Mouse (Mus musculus): ENCODE results near the gene Dnph1. TPM values are rescaled to one million over a fixed set of nuclear protein-coding genes. Genes with fewer than 3 reads are reported as not detected.
A peak's percentile ranks its signal among the peaks of the same experiment; 100 is the strongest.
"Not testable (repeated sequence)": the region's sequence is repeated elsewhere in the genome, so short reads cannot be mapped to it uniquely, and the experiment has no call there.

Dnph1 gene
- polyA plus RNA-seq, 1 experiment from 2014 or later = 24.7 TPM

GRCm38 (mm10) chr17:46486995-46487394 lies 9.5 kb upstream of the Dnph1 start:
- Histone ChIP-seq H3K4me3 (ENCODE audit: low read depth, low read length) (peak overlapping the region; percentile 34), H3K4me2 (replicated peaks; ENCODE audit: low read depth) (peak overlapping the region; percentile 48), H3K36me3 (ENCODE audit: control insufficient read depth, insufficient read depth, low read length) (no peaks in the 10 kb centered on the region), H3K9ac (ENCODE audit: low read length) (peak overlapping the region; percentile 35; the same call in 1 of the 2 replicates), H3K27ac (replicated peaks) (no peak overlapping the region), H3K4me1 (replicated peaks; ENCODE audit: control insufficient read depth, insufficient read depth) (no peaks in the 10 kb centered on the region), H3K9me3 (ENCODE audit: control insufficient read depth, low read length) (no peaks in the 10 kb centered on the region), H3K27me3 (ENCODE audit: control insufficient read depth, insufficient read depth, low read length) (peaks cover 12% of the 10 kb centered on the region; the same call in 1 of the 2 replicates)
- WGBS = 7% methylated on average over 14 of the region's 22 CpGs
- TF ChIP-seq CTCF (IDR thresholded peaks at IDR 0.05; ENCODE audit: low read depth) (no peak), EP300 (optimal IDR thresholded peaks at IDR 0.05) (no peak)
- DNase-seq (ENCODE audit: low spot score) = no peak
- no peak for ATAC-seq (ENCODE audit: low FRiP score, low TSS enrichment)

- no peaks in the 10 kb centered on the region for H3K36me3 ChIP-seq (ENCODE audit: control insufficient read depth, insufficient read depth, low read length)
- no peaks in the 10 kb centered on the region for H3K4me1 ChIP-seq (replicated peaks; ENCODE audit: control insufficient read depth, insufficient read depth)
- WGBS = 1% methylated on average over 20 of the region's 49 CpGs
- peak within 1 kb of the TSS; percentile 34 for H3K4me3 ChIP-seq (ENCODE audit: low read depth, low read length)
- TF ChIP-seq CTCF (IDR thresholded peaks at IDR 0.05; ENCODE audit: low read depth) (no peak), EP300 (optimal IDR thresholded peaks at IDR 0.05) (no peak)
- ATAC-seq (ENCODE audit: low FRiP score, low TSS enrichment) (peak; percentile 16; the same call in 1 of the 2 replicates), DNase-seq (ENCODE audit: low spot score) (no peak)
- H3K4me2 ChIP-seq (replicated peaks; ENCODE audit: low read depth) = peak within 1 kb of the TSS; percentile 48
- H3K27ac ChIP-seq (replicated peaks) = no peak within 1 kb of the TSS
- H3K27me3 ChIP-seq (ENCODE audit: control insufficient read depth, insufficient read depth, low read length) = peaks cover 12% of the 10 kb centered on the region; the same call in 1 of the 2 replicates
- H3K9ac ChIP-seq (ENCODE audit: low read length) = peak within 1 kb of the TSS; percentile 35; the same call in 1 of the 2 replicates
- no peaks in the 10 kb centered on the region for H3K9me3 ChIP-seq (ENCODE audit: control insufficient read depth, low read length)
These were observed 9.1 kb upstream of the Dnph1 start, which contains the start of gene Ttbk1 for GRCm38 (mm10) chr17:46487431-46487830. TSS of gene Ttbk1 (minus strand) at chr17:46487675.

GRCm38 (mm10) chr17:46495486-46495885 lies 1.0 kb upstream of the Dnph1 start:
- Histone ChIP-seq H3K9ac (ENCODE audit: low read length) (no peak overlapping the region), H3K4me3 (ENCODE audit: low read depth, low read length) (no peak overlapping the region), H3K4me1 (replicated peaks; ENCODE audit: control insufficient read depth, insufficient read depth) (no peaks in the 10 kb centered on the region), H3K9me3 (ENCODE audit: control insufficient read depth, low read length) (no peaks in the 10 kb centered on the region), H3K27ac (replicated peaks) (no peak overlapping the region), H3K4me2 (replicated peaks; ENCODE audit: low read depth) (no peak overlapping the region), H3K27me3 (ENCODE audit: control insufficient read depth, insufficient read depth, low read length) (no peaks in the 10 kb centered on the region), H3K36me3 (ENCODE audit: control insufficient read depth, insufficient read depth, low read length) (no peaks in the 10 kb centered on the region)
- ATAC-seq (ENCODE audit: low FRiP score, low TSS enrichment) (no peak), DNase-seq (ENCODE audit: low spot score) (no peak)
- TF ChIP-seq CTCF (IDR thresholded peaks at IDR 0.05; ENCODE audit: low read depth) (no peak), EP300 (optimal IDR thresholded peaks at IDR 0.05) (no peak)
- 65% methylated on average over 5 of the region's 5 CpGs for WGBS

- not testable (repeated sequence) for ATAC-seq (ENCODE audit: low FRiP score, low TSS enrichment); H3K4me2 ChIP-seq (replicated peaks; ENCODE audit: low read depth); H3K9me3 ChIP-seq (ENCODE audit: control insufficient read depth, low read length); H3K36me3 ChIP-seq (ENCODE audit: control insufficient read depth, insufficient read depth, low read length); H3K27me3 ChIP-seq (ENCODE audit: control insufficient read depth, insufficient read depth, low read length); H3K4me3 ChIP-seq (ENCODE audit: low read depth, low read length); H3K27ac ChIP-seq (replicated peaks); DNase-seq (ENCODE audit: low spot score); H3K9ac ChIP-seq (ENCODE audit: low read length); H3K4me1 ChIP-seq (replicated peaks; ENCODE audit: control insufficient read depth, insufficient read depth)
These were observed 430 bp upstream of the Dnph1 start for GRCm38 (mm10) chr17:46496081-46496480.

GRCm38 (mm10) chr17:46497956-46498355 lies 1.4 kb downstream of the Dnph1 start:
- 46% methylated on average over 8 of the region's 8 CpGs for WGBS
- Histone ChIP-seq H3K9me3 (ENCODE audit: control insufficient read depth, low read length) (no peaks in the 10 kb centered on the region), H3K36me3 (ENCODE audit: control insufficient read depth, insufficient read depth, low read length) (no peaks in the 10 kb centered on the region), H3K27me3 (ENCODE audit: control insufficient read depth, insufficient read depth, low read length) (no peaks in the 10 kb centered on the region), H3K9ac (ENCODE audit: low read length) (no peak overlapping the region), H3K4me1 (replicated peaks; ENCODE audit: control insufficient read depth, insufficient read depth) (no peaks in the 10 kb centered on the region), H3K4me2 (replicated peaks; ENCODE audit: low read depth) (no peak overlapping the region), H3K27ac (replicated peaks) (0 out of 2 replicates have a peak overlapping the region, but pooled peaks have one; percentile 31), H3K4me3 (ENCODE audit: low read depth, low read length) (no peak overlapping the region)
- peak; percentile 81 for DNase-seq (ENCODE audit: low spot score)
- TF ChIP-seq CTCF (IDR thresholded peaks at IDR 0.05; ENCODE audit: low read depth) (peak; percentile 23; the same call in 1 of the 2 replicates), EP300 (optimal IDR thresholded peaks at IDR 0.05) (no peak)
- peak; percentile 61 for ATAC-seq (ENCODE audit: low FRiP score, low TSS enrichment)

- Histone ChIP-seq H3K36me3 (ENCODE audit: control insufficient read depth, insufficient read depth, low read length) (no peaks in the 10 kb centered on the region), H3K4me2 (replicated peaks; ENCODE audit: low read depth) (no peak overlapping the region), H3K27me3 (ENCODE audit: control insufficient read depth, insufficient read depth, low read length) (no peaks in the 10 kb centered on the region), H3K4me3 (ENCODE audit: low read depth, low read length) (no peak overlapping the region), H3K27ac (replicated peaks) (no peak overlapping the region), H3K4me1 (replicated peaks; ENCODE audit: control insufficient read depth, insufficient read depth) (no peaks in the 10 kb centered on the region), H3K9ac (ENCODE audit: low read length) (no peak overlapping the region), H3K9me3 (ENCODE audit: control insufficient read depth, low read length) (no peaks in the 10 kb centered on the region)
- WGBS = 79% methylated on average over 2 of the region's 2 CpGs
- ATAC-seq (ENCODE audit: low FRiP score, low TSS enrichment) (no peak), DNase-seq (ENCODE audit: low spot score) (no peak)
- TF ChIP-seq EP300 (optimal IDR thresholded peaks at IDR 0.05) = no peak
These were observed 6.3 kb downstream of the Dnph1 start for GRCm38 (mm10) chr17:46502775-46503174.
